ENCODE assay signal across 12 mouse cellular contexts in the genomic region with DNA sequence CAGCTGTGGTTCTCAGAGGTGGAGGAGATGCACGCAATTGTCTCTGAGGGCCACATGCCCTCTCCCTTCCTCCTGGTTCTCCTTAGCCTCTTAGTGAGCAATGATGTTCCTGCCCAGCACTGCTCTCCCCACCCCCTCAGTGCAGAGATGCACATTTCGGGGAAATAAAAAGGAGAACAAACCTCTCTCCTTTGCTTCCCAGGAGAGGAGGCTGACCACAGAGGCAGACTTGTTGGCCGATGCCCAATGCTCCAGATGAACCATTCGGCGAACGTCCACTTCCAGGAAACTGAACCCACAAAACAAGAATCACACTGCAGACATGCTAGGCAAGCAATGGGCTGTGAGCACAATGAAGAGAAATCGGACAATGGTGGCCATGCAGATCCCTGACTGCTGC.
DNase-seq lines count a peak whose midpoint lies in the region; TF ChIP-seq lines count a peak whose summit lies in the region.
"Had no signal": no experiment of that assay in that cellular context is flagged by ENCODE, and none has a peak within 500 bp of the region (broad histone marks: within the 10 kb centered on the region; RNA-seq: fewer than 3 reads in every experiment).

No protein-coding gene starts in this region.

- no peaks in the 10 kb centered on the region for H3K27me3 ChIP-seq in kidney, adult 2 months (replicated peaks; ENCODE audit: control insufficient read depth, insufficient read depth, low read length)
- H3K27me3 ChIP-seq: liver, embryonic 12.5 days; stomach, embryonic 15.5 days had no signal

- peaks cover 4% of the 10 kb centered on the region; the same call in 1 of the 2 replicates for H3K4me1 ChIP-seq in kidney, adult 2 months (ENCODE audit: control insufficient read depth, insufficient read depth, low read length)
- H3K4me1 ChIP-seq: stomach, embryonic 15.5 days had no signal

- no peak overlapping the region for H3K4me3 ChIP-seq in kidney, adult 2 months (ENCODE audit: insufficient read depth, low read depth, low read length)
- H3K4me3 ChIP-seq: liver, embryonic 12.5 days; stomach, embryonic 15.5 days had no signal

- no peak for TF ChIP-seq POLR2A in kidney, adult 2 months (IDR thresholded peaks at IDR 0.05; ENCODE audit: low read depth, low read length)

- TF ChIP-seq CTCF in kidney, adult 2 months (conservative IDR thresholded peaks at IDR 0.05; ENCODE audit: insufficient read depth, insufficient read length, low read depth, low read length), result no peak

- H3K36me3 ChIP-seq in kidney, adult 2 months (ENCODE audit: control insufficient read depth, insufficient read depth, low read length), result no peaks in the 10 kb centered on the region
- H3K36me3 ChIP-seq: liver, embryonic 12.5 days; stomach, embryonic 15.5 days had no signal

- WGBS in kidney, adult 2 months, result 78% methylated on average over 7 of the region's 7 CpGs

- H3K27ac ChIP-seq in kidney, adult 2 months (ENCODE audit: insufficient read depth, low read depth, low read length), result no peak overlapping the region
- H3K27ac ChIP-seq: liver, embryonic 12.5 days; stomach, embryonic 15.5 days had no signal

- peak; percentile 43 for DNase-seq in kidney, adult 2 months
- DNase-seq in kidney, adult 11 months, result no peak
- peak; percentile 21 for DNase-seq in 3134 (ENCODE audit: extremely low read depth, insufficient read length, low spot score)
- DNase-seq in brain, adult 2 months (ENCODE audit: low read depth, low spot score), result peak; percentile 48
- peak; percentile 29 for DNase-seq in heart, postnatal 4 days
- DNase-seq in retina, embryonic 14.5 days (ENCODE audit: low spot score), result no peak
- DNase-seq in adrenal gland, postnatal 36 days, result no peak
- no peak for DNase-seq in ovary, postnatal 36 days (ENCODE audit: low spot score)
- DNase-seq: cerebellum, adult 2 months; midbrain, embryonic 14.5 days had no signal

Comparison
In these comparisons a context has a peak if more than half of its experiments do, and no peak if none do; other contexts are left out.
1. DNase-seq: peak in kidney, adult 2 months (single experiment), 3134 (single experiment), brain, adult 2 months (single experiment) and heart, postnatal 4 days (single experiment); none in kidney, adult 11 months (single experiment), retina, embryonic 14.5 days (single experiment), adrenal gland, postnatal 36 days (0 of 2) and ovary, postnatal 36 days (single experiment).